Comparison of ENCODE assay signal across 8 mouse cellular contexts in the genomic region with DNA sequence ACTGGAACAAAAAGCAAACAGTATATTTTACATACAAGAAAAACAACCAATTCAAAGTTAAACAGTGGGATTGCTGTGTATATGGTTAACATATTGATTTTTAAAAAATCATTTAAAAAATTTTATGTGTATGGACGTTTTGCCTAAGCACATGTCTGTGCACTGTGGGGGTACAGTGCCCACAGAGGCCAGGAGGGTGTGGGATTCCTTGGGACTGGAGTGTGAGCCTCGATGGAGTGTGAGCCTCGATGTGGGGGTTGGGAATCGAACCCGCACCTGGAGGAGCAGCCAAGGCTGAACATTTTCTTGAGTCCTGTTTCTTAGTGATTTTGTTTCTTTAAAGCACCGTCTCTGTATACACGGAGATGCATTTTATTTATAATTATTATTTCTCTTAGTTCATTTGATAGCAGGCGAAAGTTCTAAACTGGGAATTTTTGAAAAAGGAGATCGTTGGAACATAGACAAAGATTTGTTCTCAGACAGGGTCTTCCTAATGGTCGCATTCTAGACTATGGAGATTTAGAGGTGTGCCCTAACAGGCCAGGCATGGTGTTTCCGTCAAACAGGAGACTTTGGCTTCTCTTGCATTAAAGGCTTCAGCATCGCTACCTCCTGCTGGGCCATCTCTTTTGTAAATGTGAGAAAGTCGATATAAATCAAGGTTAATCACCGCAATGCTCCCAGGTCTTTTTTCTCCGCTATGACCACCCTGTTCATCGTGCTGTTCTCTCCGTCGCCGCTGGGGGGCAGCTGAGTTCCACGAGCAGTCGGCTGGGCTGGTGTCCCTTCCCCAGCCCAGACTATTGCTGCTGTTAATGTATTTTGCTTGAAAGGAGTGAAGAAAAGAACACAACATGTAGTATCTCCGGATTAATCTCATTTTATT. TPM values are rescaled to one million over a fixed set of nuclear protein-coding genes. Genes with fewer than 3 reads are reported as not detected.
DNase-seq lines count a peak whose midpoint lies in the region; ATAC-seq and TF ChIP-seq lines count a peak whose summit lies in the region.

No protein-coding gene starts in this region.

- H3K4me1 ChIP-seq in E14TG2a.4 (replicated peaks; ENCODE audit: low read depth, low read length): peaks cover 11% of the 10 kb centered on the region; the same call in 1 of the 2 replicates
- H3K4me1 ChIP-seq in forebrain, embryonic 14.5 days (ENCODE audit: control insufficient read depth, insufficient read depth, low read length): no peaks in the 10 kb centered on the region

- peak overlapping the region; percentile 28; the same call in 1 of the 2 replicates for H3K4me2 ChIP-seq in forebrain, embryonic 14.5 days (ENCODE audit: low read length)

- no peaks in the 10 kb centered on the region for H3K9me3 ChIP-seq in E14TG2a.4 (ENCODE audit: low read length)
- no peaks in the 10 kb centered on the region for H3K9me3 ChIP-seq in forebrain, embryonic 14.5 days (replicated peaks; ENCODE audit: control insufficient read depth, low read length)

- H3K36me3 ChIP-seq in E14TG2a.4 (ENCODE audit: insufficient read depth, low read length): no peaks in the 10 kb centered on the region
- H3K36me3 ChIP-seq in forebrain, embryonic 14.5 days (ENCODE audit: control insufficient read depth, insufficient read depth, low read length): no peaks in the 10 kb centered on the region

- no peak overlapping the region for H3K9ac ChIP-seq in forebrain, embryonic 14.5 days (ENCODE audit: low read length)

- H3K27me3 ChIP-seq in E14TG2a.4 (ENCODE audit: insufficient read depth, low read length): peaks cover 52% of the 10 kb centered on the region
- H3K27me3 ChIP-seq in forebrain, embryonic 14.5 days (replicated peaks; ENCODE audit: control insufficient read depth, insufficient read depth, low read length): no peaks in the 10 kb centered on the region

- intact Hi-C loops in heart, postnatal 14 days (cut with DNase I): loop anchor here (10.0 kb wide), 1 partner anchor 543 kb away; no protein-coding TSS in a partner anchor

- H3K4me3 ChIP-seq in E14TG2a.4 (replicated peaks; ENCODE audit: low read length): no peak overlapping the region
- H3K4me3 ChIP-seq in forebrain, embryonic 14.5 days (ENCODE audit: low read depth, low read length): no peak overlapping the region

- H3K27ac ChIP-seq in forebrain, embryonic 14.5 days (ENCODE audit: low read depth, low read length): no peak overlapping the region

- WGBS in forebrain, embryonic 14.5 days: 27% methylated on average over 22 of the region's 22 CpGs
- 26% methylated on average over 22 of the region's 22 CpGs for WGBS in large intestine, adult 2 months

- peak; percentile 91 for TF ChIP-seq CTCF in E14TG2a.4 (conservative IDR thresholded peaks at IDR 0.05; ENCODE audit: low read length)

- ATAC-seq in forebrain, embryonic 14.5 days: peak; percentile 87

- DNase-seq in c-Kit-positive CD71-positive TER-119-positive erythroid progenitor cells, embryonic 14.5 days (ENCODE audit: low spot score): peak; percentile 5
- peak; percentile 81 for DNase-seq in forebrain, embryonic 14.5 days (ENCODE audit: low spot score)
- peak; percentile 78 to 83 for DNase-seq in heart, postnatal 14 days
- peak; percentile 6 for DNase-seq in large intestine, adult 2 months (ENCODE audit: low read depth, low spot score)
- peak; percentile 77 for DNase-seq in lung, postnatal 10 days
- peak; percentile 15 for DNase-seq in retina, adult 2 months (ENCODE audit: low read depth, low spot score)
- peak; percentile 62 to 74 for DNase-seq in thymus, postnatal 36 days

RNA-seq across cellular contexts. Expression of gene Dnah5, which starts 15.8 kb away (rescaled TPM):
- polyA plus RNA-seq in forebrain, embryonic 14.5 days (2014; fragmentation: Nextera tagmentation; extraction: Ambion mirVana): 0.23 and 0.31 TPM in 2 replicates
- under 1 TPM; 0.02 to 0.43 TPM for total RNA-seq in heart, postnatal 14 days (2021)
- polyA plus RNA-seq in large intestine, adult 2 months (2012; rRNA removed): 0.03 and 0.05 TPM in 2 replicates

Comparison
In these comparisons a context has a peak if more than half of its experiments do, and no peak if none do; other contexts are left out.
1. DNase-seq: peak in every context shown above with its lines; median percentile 81 in forebrain, embryonic 14.5 days; 80 in heart, postnatal 14 days; 77 in lung, postnatal 10 days; 68 in thymus, postnatal 36 days; 15 in retina, adult 2 months; 6 in large intestine, adult 2 months; 5 in c-Kit-positive CD71-positive TER-119-positive erythroid progenitor cells, embryonic 14.5 days.